Mouse (Mus musculus) bone marrow, adult 2 months (tissue): ENCODE measurements at regions not wholly inside any gene's neighbourhood (a gene's known extent, or its start where the extent isn't known, plus 50 kb on each side); places are given as distances from the start of the nearest gene placed in this dataset.

ENCODE experiments used
- H3K27ac ChIP-seq: fragments of 200-500 bp; 2 replicates; pipeline ENCODE4 v1.5.1; 2012; ENCODE audit warnings: low read depth, mild to moderate bottlenecking, control low read depth, inconsistent platforms, low read length; ENCODE audit not compliant: control insufficient read depth, poor library complexity, insufficient read depth
- H3K4me1 ChIP-seq: fragments of 200-500 bp; 2 replicates; pipeline ENCODE4 v1.6.1; 2011; ENCODE audit warnings: low read length; ENCODE audit not compliant: control insufficient read depth, insufficient read depth
- H3K4me3 ChIP-seq: fragments of 200-500 bp; replicated peaks from 2 replicates; pipeline ENCODE3; 2011; ENCODE audit warnings: mild to moderate bottlenecking, low read depth, low read length, control low read depth; ENCODE audit not compliant: control insufficient read depth
- CTCF ChIP-seq: fragments of 200-500 bp; IDR thresholded peaks from 2 replicates; pipeline ENCODE4 v1.5.1; 2011; ENCODE audit warnings: low read length, control low read depth; ENCODE audit not compliant: control insufficient read depth, insufficient read depth
- POLR2A ChIP-seq: fragments of 200-500 bp; IDR thresholded peaks from 2 replicates; pipeline ENCODE4 v1.6.1; 2011; ENCODE audit warnings: low read depth, mild to moderate bottlenecking, control low read depth, low read length, borderline replicate concordance; ENCODE audit not compliant: control insufficient read depth
- WGBS: fragments of 180-500 bp; shearing (Covaris S2); methylation state at CpG from one replicate; pipeline ENCODE4 v1.1.7; 2018; 5-methylcytosine and 5-hydroxymethylcytosine counted together

GRCm38 (mm10) chr10:61007403-61007802, 81.7 kb upstream of the Pcbd1 start:
- Histone ChIP-seq H3K4me3 (no peak overlapping the region), H3K4me1 (no peaks in the 10 kb centered on the region), H3K27ac (no peak overlapping the region)
- TF ChIP-seq POLR2A = no peak
- no peak for TF ChIP-seq CTCF
- 75% methylated on average over 3 of the region's 3 CpGs for WGBS

- Histone ChIP-seq H3K27ac (no peak overlapping the region), H3K4me1 (no peaks in the 10 kb centered on the region), H3K4me3 (no peak overlapping the region)
- WGBS = 88% methylated on average over 22 of the region's 22 CpGs
- TF ChIP-seq POLR2A (no peak), CTCF (no peak)
Measured at GRCm38 (mm10) chr10:61001745-61002160, 87.4 kb upstream of the Pcbd1 start.

GRCm38 (mm10) chr10:60997393-60997792, 91.7 kb upstream of the Pcbd1 start:
- TF ChIP-seq POLR2A (no peak), CTCF (no peak)
- Histone ChIP-seq H3K4me1 (no peaks in the 10 kb centered on the region), H3K27ac (no peak overlapping the region), H3K4me3 (no peak overlapping the region)
- WGBS = 62% methylated on average over 9 of the region's 9 CpGs

- Histone ChIP-seq H3K4me1 (no peaks in the 10 kb centered on the region), H3K4me3 (no peak overlapping the region), H3K27ac (no peak overlapping the region)
- TF ChIP-seq CTCF (no peak), POLR2A (no peak)
- 79% methylated on average over 9 of the region's 9 CpGs for WGBS
Measured at GRCm38 (mm10) chr10:60995908-60996640, 93.1 kb upstream of the Pcbd1 start.

GRCm38 (mm10) chr10:60985109-60985576, 104.0 kb upstream of the Pcbd1 start:
- H3K4me1 ChIP-seq = no peaks in the 10 kb centered on the region
- TF ChIP-seq CTCF (no peak), POLR2A (no peak)
- H3K4me3 ChIP-seq = no peak overlapping the region
- 23% methylated on average over 10 of the region's 10 CpGs for WGBS
- H3K27ac ChIP-seq = no peak overlapping the region

- TF ChIP-seq CTCF (no peak), POLR2A (no peak)
- WGBS = 70% methylated on average over 6 of the region's 6 CpGs
- H3K4me3 ChIP-seq = no peak overlapping the region
- no peak overlapping the region for H3K27ac ChIP-seq
- H3K4me1 ChIP-seq = no peaks in the 10 kb centered on the region
Measured at GRCm38 (mm10) chr10:60981770-60982169, 107.4 kb upstream of the Pcbd1 start.

- no peak for TF ChIP-seq POLR2A
- TF ChIP-seq CTCF = no peak
- no peak overlapping the region for H3K27ac ChIP-seq
- no peak overlapping the region for H3K4me3 ChIP-seq
- no peaks in the 10 kb centered on the region for H3K4me1 ChIP-seq
- WGBS = 46% methylated on average over 2 of the region's 2 CpGs
Measured at GRCm38 (mm10) chr10:60973615-60974014, 115.5 kb upstream of the Pcbd1 start.

- TF ChIP-seq CTCF (no peak), POLR2A (no peak)
- no peak overlapping the region for H3K27ac ChIP-seq
- 87% methylated on average over 10 of the region's 10 CpGs for WGBS
- no peaks in the 10 kb centered on the region for H3K4me1 ChIP-seq
- H3K4me3 ChIP-seq = no peak overlapping the region
Measured at GRCm38 (mm10) chr10:60964843-60965242, 124.3 kb upstream of the Pcbd1 start.

- peaks cover 2% of the 10 kb centered on the region; the same call in 1 of the 2 replicates for H3K4me1 ChIP-seq
- no peak overlapping the region for H3K4me3 ChIP-seq
- H3K27ac ChIP-seq = no peak overlapping the region
- no peak for TF ChIP-seq CTCF
- no peak for TF ChIP-seq POLR2A
- WGBS = 18% methylated on average over 17 of the region's 17 CpGs
Measured at GRCm38 (mm10) chr10:60957820-60958233, 126.4 kb upstream of the Unc5b start.
